Mouse (Mus musculus): ENCODE measurements around the gene Rxfp2. TPM values are rescaled to one million over a fixed set of nuclear protein-coding genes. Genes with fewer than 3 reads are reported as not detected.

Gene Rxfp2
- polyA plus RNA-seq, 1 experiment from 2014 or later: not detected

DNA sequence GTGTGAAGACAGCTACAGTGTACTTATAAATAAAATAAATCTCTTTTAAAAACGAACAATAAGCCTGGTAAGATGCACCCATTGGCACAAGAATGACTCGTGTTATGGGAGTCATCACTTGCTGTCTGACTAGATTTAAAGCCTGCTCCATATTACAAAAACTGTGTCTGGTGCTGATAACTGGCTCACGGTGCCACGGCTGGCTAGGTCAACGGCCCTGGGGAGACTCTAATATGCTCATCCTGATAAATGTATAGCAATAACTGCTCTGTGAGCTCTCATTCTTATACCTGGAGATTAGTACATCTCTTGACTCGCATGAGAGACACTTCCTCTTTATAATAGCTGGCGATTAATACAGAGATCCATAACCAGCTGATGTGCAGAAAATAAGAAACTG lies 87.9 kb downstream of the Rxfp2 start:
- DNase-seq (no peak), ATAC-seq (no peak)
- 67% methylated on average over 7 of the region's 7 CpGs for WGBS (ENCODE audit: insufficient replicate concordance)
- no peak overlapping the region for H3K4me2 ChIP-seq (ENCODE audit: low read depth, low read length)
- H3K36me3 ChIP-seq (replicated peaks; ENCODE audit: insufficient read depth, low read length): no peaks in the 10 kb centered on the region
- no peak overlapping the region for H3K9ac ChIP-seq (replicated peaks)
- H3K4me1 ChIP-seq (ENCODE audit: insufficient read depth): no peaks in the 10 kb centered on the region
- no peak overlapping the region for H3K4me3 ChIP-seq (ENCODE audit: low read depth, low read length)
- TF ChIP-seq CTCF (IDR thresholded peaks at IDR 0.05; ENCODE audit: low read depth) (no peak), EP300 (IDR thresholded peaks at IDR 0.05; ENCODE audit: low read depth) (no peak)
- no peaks in the 10 kb centered on the region for H3K9me3 ChIP-seq (ENCODE audit: low read length)
- H3K27ac ChIP-seq (ENCODE audit: low read depth): no peak overlapping the region
- no peaks in the 10 kb centered on the region for H3K27me3 ChIP-seq (ENCODE audit: insufficient read depth, low read length)

DNA sequence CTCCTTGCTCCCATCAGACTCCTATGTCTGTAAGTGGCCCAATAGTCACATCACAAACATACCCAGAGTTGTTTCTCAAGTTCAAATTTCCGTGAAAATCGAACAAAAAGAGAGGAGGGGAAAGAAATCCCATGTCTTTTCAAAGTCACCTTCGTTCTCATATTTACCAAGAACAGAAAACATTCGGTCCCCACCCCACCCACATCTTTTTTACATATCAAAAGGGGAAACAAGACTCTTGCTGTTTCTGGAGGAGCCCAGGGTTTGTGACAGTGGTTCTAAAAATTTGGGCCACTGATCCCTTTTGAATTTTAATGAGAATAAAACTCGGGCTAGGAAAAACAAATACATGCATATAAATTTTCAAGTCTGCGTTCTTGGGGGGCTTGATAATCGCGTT lies 92.8 kb downstream of the Rxfp2 start:
- H3K4me3 ChIP-seq (ENCODE audit: low read depth, low read length): no peak overlapping the region
- no peak overlapping the region for H3K4me2 ChIP-seq (ENCODE audit: low read depth, low read length)
- no peak overlapping the region for H3K27ac ChIP-seq (ENCODE audit: low read depth)
- no peaks in the 10 kb centered on the region for H3K27me3 ChIP-seq (ENCODE audit: insufficient read depth, low read length)
- H3K9me3 ChIP-seq (ENCODE audit: low read length): no peaks in the 10 kb centered on the region
- H3K9ac ChIP-seq (replicated peaks): no peak overlapping the region
- ATAC-seq: no peak
- TF ChIP-seq EP300 (IDR thresholded peaks at IDR 0.05; ENCODE audit: low read depth) (no peak), CTCF (IDR thresholded peaks at IDR 0.05; ENCODE audit: low read depth) (no peak)
- 50% methylated on average over 8 of the region's 8 CpGs for WGBS (ENCODE audit: insufficient replicate concordance)
- H3K4me1 ChIP-seq (ENCODE audit: insufficient read depth): peaks cover 6% of the 10 kb centered on the region; the same call in 1 of the 2 replicates
- no peaks in the 10 kb centered on the region for H3K36me3 ChIP-seq (replicated peaks; ENCODE audit: insufficient read depth, low read length)
- DNase-seq: no peak

- Histone ChIP-seq H3K4me2 (ENCODE audit: low read depth, low read length) (no peak overlapping the region), H3K4me3 (ENCODE audit: low read depth, low read length) (no peak overlapping the region), H3K4me1 (ENCODE audit: insufficient read depth) (peaks cover 19% of the 10 kb centered on the region), H3K9ac (replicated peaks) (no peak overlapping the region), H3K36me3 (replicated peaks; ENCODE audit: insufficient read depth, low read length) (no peaks in the 10 kb centered on the region), H3K27ac (ENCODE audit: low read depth) (no peak overlapping the region), H3K27me3 (ENCODE audit: insufficient read depth, low read length) (no peaks in the 10 kb centered on the region), H3K9me3 (ENCODE audit: low read length) (peaks cover 5% of the 10 kb centered on the region; the same call in 1 of the 2 replicates)
- ATAC-seq (no peak), DNase-seq (peak; percentile 52)
- no peak for TF ChIP-seq EP300 (IDR thresholded peaks at IDR 0.05; ENCODE audit: low read depth)
- TF ChIP-seq CTCF (IDR thresholded peaks at IDR 0.05; ENCODE audit: low read depth): peak; percentile 74
- WGBS (ENCODE audit: insufficient replicate concordance): 66% methylated on average over 7 of the region's 7 CpGs
Measured at GRCm38 (mm10) chr5:150114007-150114406, 95.5 kb downstream of the Rxfp2 start.

GRCm38 (mm10) chr5:150114778-150115177 lies 96.3 kb downstream of the Rxfp2 start:
- Histone ChIP-seq H3K9ac (replicated peaks) (no peak overlapping the region), H3K27ac (ENCODE audit: low read depth) (no peak overlapping the region), H3K4me3 (ENCODE audit: low read depth, low read length) (no peak overlapping the region), H3K4me1 (ENCODE audit: insufficient read depth) (peaks cover 22% of the 10 kb centered on the region), H3K4me2 (ENCODE audit: low read depth, low read length) (no peak overlapping the region), H3K27me3 (ENCODE audit: insufficient read depth, low read length) (no peaks in the 10 kb centered on the region), H3K36me3 (replicated peaks; ENCODE audit: insufficient read depth, low read length) (no peaks in the 10 kb centered on the region), H3K9me3 (ENCODE audit: low read length) (peaks cover 5% of the 10 kb centered on the region; the same call in 1 of the 2 replicates)
- 89% methylated on average over 4 of the region's 4 CpGs for WGBS (ENCODE audit: insufficient replicate concordance)
- ATAC-seq (no peak), DNase-seq (no peak)
- no peak for TF ChIP-seq EP300 (IDR thresholded peaks at IDR 0.05; ENCODE audit: low read depth)
- no peak for TF ChIP-seq CTCF (IDR thresholded peaks at IDR 0.05; ENCODE audit: low read depth)

- Histone ChIP-seq H3K4me1 (ENCODE audit: insufficient read depth) (peaks cover 22% of the 10 kb centered on the region), H3K4me3 (ENCODE audit: low read depth, low read length) (peak overlapping the region; percentile 15), H3K9me3 (ENCODE audit: low read length) (peaks cover 5% of the 10 kb centered on the region; the same call in 1 of the 2 replicates), H3K4me2 (ENCODE audit: low read depth, low read length) (peak overlapping the region; percentile 64), H3K36me3 (replicated peaks; ENCODE audit: insufficient read depth, low read length) (no peaks in the 10 kb centered on the region), H3K27ac (ENCODE audit: low read depth) (no peak overlapping the region), H3K9ac (replicated peaks) (no peak overlapping the region; the same call in 1 of the 2 replicates), H3K27me3 (ENCODE audit: insufficient read depth, low read length) (no peaks in the 10 kb centered on the region)
- DNase-seq: peak; percentile 29
- TF ChIP-seq EP300 (IDR thresholded peaks at IDR 0.05; ENCODE audit: low read depth) (no peak), CTCF (IDR thresholded peaks at IDR 0.05; ENCODE audit: low read depth) (no peak)
- 35% methylated on average over 16 of the region's 16 CpGs for WGBS (ENCODE audit: insufficient replicate concordance)
- ATAC-seq: no peak
Measured at GRCm38 (mm10) chr5:150115271-150116092, 97.0 kb downstream of the Rxfp2 start.

DNA sequence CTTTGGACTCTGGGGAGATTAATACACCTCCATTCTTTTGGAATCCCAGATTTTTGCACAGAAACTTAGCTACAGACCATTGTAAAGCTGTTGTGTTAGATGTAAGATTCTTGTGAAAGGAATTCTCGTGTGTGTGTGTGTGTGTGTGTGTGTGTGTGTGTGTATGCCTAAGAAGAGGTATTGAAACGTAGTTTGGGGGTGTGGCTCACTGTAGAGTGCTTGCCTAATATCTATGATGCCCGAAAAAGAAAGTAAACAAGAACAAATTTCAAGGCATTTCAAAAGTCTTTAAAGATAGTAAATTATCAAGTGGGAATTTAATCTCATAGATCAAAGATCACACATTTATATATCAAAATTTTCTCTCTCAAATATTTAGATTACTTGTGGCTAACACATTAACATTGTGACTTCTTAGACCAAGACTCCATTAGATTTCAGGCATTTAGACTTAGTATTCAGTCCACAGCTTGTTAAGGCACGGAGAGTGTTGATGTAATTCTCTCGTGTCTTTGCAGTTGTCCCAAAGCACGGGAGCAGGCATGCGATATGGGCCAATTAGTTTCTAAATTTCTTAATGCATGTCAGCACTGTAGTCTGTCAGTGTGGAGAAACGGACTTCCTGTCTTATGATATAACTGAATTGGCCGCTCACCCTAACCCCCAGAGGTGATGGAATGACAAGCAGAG lies 97.9 kb downstream of the Rxfp2 start:
- H3K36me3 ChIP-seq (replicated peaks; ENCODE audit: insufficient read depth, low read length): no peaks in the 10 kb centered on the region
- ATAC-seq (no peak), DNase-seq (no peak)
- no peak overlapping the region for H3K4me3 ChIP-seq (ENCODE audit: low read depth, low read length)
- H3K4me2 ChIP-seq (ENCODE audit: low read depth, low read length): peak overlapping the region; percentile 64
- H3K4me1 ChIP-seq (ENCODE audit: insufficient read depth): peaks cover 22% of the 10 kb centered on the region
- peaks cover 5% of the 10 kb centered on the region; the same call in 1 of the 2 replicates for H3K9me3 ChIP-seq (ENCODE audit: low read length)
- TF ChIP-seq CTCF (IDR thresholded peaks at IDR 0.05; ENCODE audit: low read depth): no peak
- no peak for TF ChIP-seq EP300 (IDR thresholded peaks at IDR 0.05; ENCODE audit: low read depth)
- H3K27ac ChIP-seq (ENCODE audit: low read depth): no peak overlapping the region
- WGBS (ENCODE audit: insufficient replicate concordance): 45% methylated on average over 9 of the region's 9 CpGs
- H3K9ac ChIP-seq (replicated peaks): no peak overlapping the region
- H3K27me3 ChIP-seq (ENCODE audit: insufficient read depth, low read length): no peaks in the 10 kb centered on the region

Data from liver, postnatal 0 days (tissue).